In the genomic region with DNA sequence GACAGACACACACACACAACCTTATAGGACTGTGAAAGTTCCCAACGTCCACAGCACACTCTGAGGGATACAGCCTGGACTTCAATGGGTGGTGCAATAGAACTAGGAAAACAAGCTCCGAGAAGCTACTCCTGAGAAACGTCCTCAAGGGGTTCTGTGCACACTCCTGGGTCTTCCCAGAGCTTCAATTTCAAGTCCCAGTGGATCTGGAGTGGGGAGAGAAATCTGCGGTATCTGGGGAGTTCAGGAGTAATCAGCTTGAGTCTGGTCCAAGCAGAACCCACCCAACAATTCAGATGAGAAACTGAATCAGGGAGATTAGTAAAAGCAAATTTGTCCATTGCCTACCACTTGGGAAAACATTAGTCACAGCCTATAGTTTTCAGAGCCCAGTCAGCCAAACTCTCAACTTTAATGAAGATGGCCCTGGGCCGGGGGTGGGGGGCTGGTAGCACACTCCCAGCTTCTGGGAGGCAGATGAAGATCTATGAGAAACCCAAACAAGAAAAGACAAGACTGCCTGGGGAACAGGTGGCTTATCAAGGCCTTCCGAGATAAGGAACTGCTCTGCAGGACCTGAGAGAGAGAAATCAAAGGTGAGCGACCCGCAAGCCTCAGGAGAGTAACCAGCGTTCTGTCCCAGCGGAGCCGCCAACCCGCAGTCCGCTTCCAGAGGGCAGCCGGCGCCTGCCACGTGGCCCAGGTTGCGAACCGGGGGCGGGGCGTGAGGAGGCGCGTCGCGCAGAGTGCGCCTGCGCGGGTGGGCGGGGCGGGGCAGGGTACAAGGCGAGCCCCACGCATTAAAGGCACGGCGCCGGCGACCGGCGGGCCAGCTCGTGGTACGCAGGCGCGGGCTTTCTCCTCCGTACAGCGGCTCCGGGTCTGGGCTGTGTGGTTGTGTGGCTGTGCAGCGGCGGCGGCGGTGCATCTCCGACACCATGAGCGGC, we compare ENCODE assay signal across 8 mouse cellular contexts. TPM values are rescaled to one million over a fixed set of nuclear protein-coding genes. Genes with fewer than 3 reads are reported as not detected.
A peak's percentile ranks its signal among the peaks of the same experiment; 100 is the strongest.
DNase-seq lines count a peak whose midpoint lies in the region; ATAC-seq lines count a peak whose summit lies in the region.

Ppa1 (plus strand) TSS at position 763 of the 947 bp plus-strand sequence.

- H3K9ac ChIP-seq in hindbrain, embryonic 13.5 days, result peak within 1 kb of the TSS; percentile 91

- peak; percentile 97 for DNase-seq in NIH3T3 (ENCODE audit: low read depth)
- peak; percentile 94 to 96 for DNase-seq in cerebellum, postnatal 10 days
- DNase-seq in frontal cortex, postnatal 14 days (ENCODE audit: low spot score in 2 of 2), result peak; percentile 58 to 77
- peak; percentile 83 to 86 for DNase-seq in layer of hippocampus, postnatal 36 days
- peak; percentile 87 for DNase-seq in lung, postnatal 36 days
- DNase-seq in retina, postnatal 1 day, result peak; percentile 94
- DNase-seq in urinary bladder, adult 18-20 months (ENCODE audit: low spot score in 2 of 2), result peak; percentile 70 to 78

- H3K4me3 ChIP-seq in hindbrain, embryonic 13.5 days, result peak within 1 kb of the TSS; percentile 79

- H3K4me1 ChIP-seq in hindbrain, embryonic 13.5 days (replicated peaks), result peaks cover 18% of the 10 kb centered on the region

- H3K27me3 ChIP-seq in hindbrain, embryonic 13.5 days, result no peaks in the 10 kb centered on the region

- peak; percentile 99 for ATAC-seq in hindbrain, embryonic 13.5 days (ENCODE audit: low FRiP score)

- peak within 1 kb of the TSS; percentile 89 for H3K27ac ChIP-seq in hindbrain, embryonic 13.5 days

- peak within 1 kb of the TSS; percentile 93 for H3K4me2 ChIP-seq in hindbrain, embryonic 13.5 days

- H3K9me3 ChIP-seq in hindbrain, embryonic 13.5 days, result no peaks in the 10 kb centered on the region

- WGBS in hindbrain, embryonic 13.5 days, result 4% methylated on average over 41 of the region's 50 CpGs

- H3K36me3 ChIP-seq in hindbrain, embryonic 13.5 days, result peaks cover 8% of the 10 kb centered on the region

RNA-seq across cellular contexts. Expression of gene Ppa1, which starts in this region (rescaled TPM):
- polyA plus RNA-seq in hindbrain, embryonic 13.5 days (2015; fragmentation: Nextera tagmentation; extraction: Ambion mirVana), result 206 and 209 TPM in 2 replicates
- total RNA-seq in layer of hippocampus, postnatal 36 days (2021), result 10 to 100 TPM; 95.8 to 96.2 TPM

Comparison
In these comparisons a context has a peak if more than half of its experiments do, and no peak if none do; other contexts are left out.
1. Peak in every context shown above with its lines: DNase-seq, ATAC-seq, H3K4me3 ChIP-seq and H3K27ac ChIP-seq.